Mouse (Mus musculus): Measurements from ENCODE around the gene Six6. TPM values are rescaled to one million over a fixed set of nuclear protein-coding genes. Genes with fewer than 3 reads are reported as not detected.

The Six6 gene
- polyA plus RNA-seq, 1 experiment from 2014 or later = not detected

GRCm38 (mm10) chr12:72976172-72976571, 36.5 kb downstream of the Six6 start:
- Histone ChIP-seq H3K4me2 (ENCODE audit: low read depth, low read length) (peak overlapping the region; percentile 38; the same call in 1 of the 2 replicates), H3K36me3 (ENCODE audit: control insufficient read depth, insufficient read depth, low read length) (no peaks in the 10 kb centered on the region), H3K27me3 (ENCODE audit: control insufficient read depth, insufficient read depth, low read length) (no peaks in the 10 kb centered on the region; the same call in 1 of the 2 replicates), H3K4me1 (ENCODE audit: control insufficient read depth, insufficient read depth, low read length) (0 out of 2 replicates have a peak, but pooled peaks cover 5% of the 10 kb centered on the region), H3K9me3 (ENCODE audit: control insufficient read depth, low read length) (no peaks in the 10 kb centered on the region), H3K27ac (ENCODE audit: low read depth, low read length) (no peak overlapping the region), H3K4me3 (ENCODE audit: low read depth, low read length) (no peak overlapping the region), H3K9ac (replicated peaks; ENCODE audit: low read depth, low read length) (no peak overlapping the region)
- WGBS = 7% methylated on average over 7 of the region's 7 CpGs
- no peak for ATAC-seq (ENCODE audit: low read depth)

DNA sequence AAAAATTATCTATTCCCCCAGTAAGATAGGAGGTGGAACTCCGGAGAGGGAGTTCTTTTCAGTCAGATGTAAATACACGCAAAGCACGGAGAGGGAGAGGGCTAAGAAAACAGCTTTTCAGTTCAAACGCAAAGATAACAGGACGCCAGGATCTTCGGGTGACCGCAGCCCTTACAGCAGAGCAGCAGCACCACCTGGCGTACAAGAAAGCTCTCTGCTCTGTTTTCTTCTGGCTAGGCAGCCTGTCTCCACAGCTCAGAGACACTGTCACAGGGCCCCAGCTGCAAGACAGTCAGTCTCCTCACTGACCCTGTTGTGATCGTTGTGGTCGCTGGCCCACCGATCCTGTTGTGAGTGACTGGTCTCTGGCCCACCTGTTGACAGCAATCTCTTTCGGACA, 37.0 kb downstream of the Six6 start:
- WGBS = 1% methylated on average over 12 of the region's 12 CpGs
- Histone ChIP-seq H3K27me3 (ENCODE audit: control insufficient read depth, insufficient read depth, low read length) (no peaks in the 10 kb centered on the region; the same call in 1 of the 2 replicates), H3K27ac (ENCODE audit: low read depth, low read length) (no peak overlapping the region), H3K4me3 (ENCODE audit: low read depth, low read length) (no peak overlapping the region), H3K9me3 (ENCODE audit: control insufficient read depth, low read length) (no peaks in the 10 kb centered on the region), H3K4me1 (ENCODE audit: control insufficient read depth, insufficient read depth, low read length) (0 out of 2 replicates have a peak, but pooled peaks cover 5% of the 10 kb centered on the region), H3K36me3 (ENCODE audit: control insufficient read depth, insufficient read depth, low read length) (no peaks in the 10 kb centered on the region), H3K4me2 (ENCODE audit: low read depth, low read length) (peak overlapping the region; percentile 38; the same call in 1 of the 2 replicates), H3K9ac (replicated peaks; ENCODE audit: low read depth, low read length) (no peak overlapping the region)
- ATAC-seq (ENCODE audit: low read depth) = peak; percentile 76

GRCm38 (mm10) chr12:72977851-72978250, 38.2 kb downstream of the Six6 start:
- H3K27me3 ChIP-seq (ENCODE audit: control insufficient read depth, insufficient read depth, low read length) = no peaks in the 10 kb centered on the region; the same call in 1 of the 2 replicates
- ATAC-seq (ENCODE audit: low read depth) = no peak
- H3K4me2 ChIP-seq (ENCODE audit: low read depth, low read length) = no peak overlapping the region
- no peak overlapping the region for H3K4me3 ChIP-seq (ENCODE audit: low read depth, low read length)
- 0 out of 2 replicates have a peak, but pooled peaks cover 5% of the 10 kb centered on the region for H3K4me1 ChIP-seq (ENCODE audit: control insufficient read depth, insufficient read depth, low read length)
- no peaks in the 10 kb centered on the region for H3K9me3 ChIP-seq (ENCODE audit: control insufficient read depth, low read length)
- H3K9ac ChIP-seq (replicated peaks; ENCODE audit: low read depth, low read length) = no peak overlapping the region
- no peak overlapping the region for H3K27ac ChIP-seq (ENCODE audit: low read depth, low read length)
- 91% methylated on average over 3 of the region's 3 CpGs for WGBS
- H3K36me3 ChIP-seq (ENCODE audit: control insufficient read depth, insufficient read depth, low read length) = no peaks in the 10 kb centered on the region

DNA sequence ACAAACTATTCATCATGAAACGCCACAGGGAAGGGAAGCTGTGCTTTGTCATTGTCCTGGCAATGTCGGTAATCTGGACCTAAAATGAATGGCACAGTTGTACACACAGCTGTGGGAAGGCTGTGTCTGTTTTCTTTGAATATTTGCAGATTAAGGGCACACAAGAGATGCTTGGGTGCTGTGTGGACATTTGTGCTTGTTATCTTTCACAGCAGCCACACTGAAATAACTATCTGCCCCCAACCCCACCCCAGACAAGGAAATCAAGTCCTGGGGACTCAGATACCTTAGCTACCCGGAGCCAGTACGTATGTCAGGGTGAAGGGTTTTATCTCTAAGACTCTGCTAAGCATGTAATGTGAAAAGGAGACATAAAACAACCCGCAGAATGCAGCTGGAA, 39.5 kb downstream of the Six6 start:
- 74% methylated on average over 5 of the region's 5 CpGs for WGBS
- H3K36me3 ChIP-seq (ENCODE audit: control insufficient read depth, insufficient read depth, low read length) = no peaks in the 10 kb centered on the region
- 0 out of 2 replicates have a peak, but pooled peaks cover 5% of the 10 kb centered on the region for H3K4me1 ChIP-seq (ENCODE audit: control insufficient read depth, insufficient read depth, low read length)
- no peaks in the 10 kb centered on the region; the same call in 1 of the 2 replicates for H3K27me3 ChIP-seq (ENCODE audit: control insufficient read depth, insufficient read depth, low read length)
- H3K4me3 ChIP-seq (ENCODE audit: low read depth, low read length) = no peak overlapping the region
- H3K9me3 ChIP-seq (ENCODE audit: control insufficient read depth, low read length) = no peaks in the 10 kb centered on the region
- ATAC-seq (ENCODE audit: low read depth) = no peak
- no peak overlapping the region for H3K4me2 ChIP-seq (ENCODE audit: low read depth, low read length)
- no peak overlapping the region for H3K27ac ChIP-seq (ENCODE audit: low read depth, low read length)
- H3K9ac ChIP-seq (replicated peaks; ENCODE audit: low read depth, low read length) = no peak overlapping the region

- no peak overlapping the region for H3K9ac ChIP-seq (replicated peaks; ENCODE audit: low read depth, low read length)
- H3K27ac ChIP-seq (ENCODE audit: low read depth, low read length) = no peak overlapping the region
- H3K4me1 ChIP-seq (ENCODE audit: control insufficient read depth, insufficient read depth, low read length) = no peaks in the 10 kb centered on the region
- 78% methylated on average over 10 of the region's 10 CpGs for WGBS
- H3K9me3 ChIP-seq (ENCODE audit: control insufficient read depth, low read length) = no peaks in the 10 kb centered on the region
- H3K27me3 ChIP-seq (ENCODE audit: control insufficient read depth, insufficient read depth, low read length) = no peaks in the 10 kb centered on the region
- H3K4me3 ChIP-seq (ENCODE audit: low read depth, low read length) = no peak overlapping the region
- no peaks in the 10 kb centered on the region for H3K36me3 ChIP-seq (ENCODE audit: control insufficient read depth, insufficient read depth, low read length)
- ATAC-seq (ENCODE audit: low read depth) = no peak
- no peak overlapping the region for H3K4me2 ChIP-seq (ENCODE audit: low read depth, low read length)
Observed at GRCm38 (mm10) chr12:72982616-72983015, 42.9 kb downstream of the Six6 start.

DNA sequence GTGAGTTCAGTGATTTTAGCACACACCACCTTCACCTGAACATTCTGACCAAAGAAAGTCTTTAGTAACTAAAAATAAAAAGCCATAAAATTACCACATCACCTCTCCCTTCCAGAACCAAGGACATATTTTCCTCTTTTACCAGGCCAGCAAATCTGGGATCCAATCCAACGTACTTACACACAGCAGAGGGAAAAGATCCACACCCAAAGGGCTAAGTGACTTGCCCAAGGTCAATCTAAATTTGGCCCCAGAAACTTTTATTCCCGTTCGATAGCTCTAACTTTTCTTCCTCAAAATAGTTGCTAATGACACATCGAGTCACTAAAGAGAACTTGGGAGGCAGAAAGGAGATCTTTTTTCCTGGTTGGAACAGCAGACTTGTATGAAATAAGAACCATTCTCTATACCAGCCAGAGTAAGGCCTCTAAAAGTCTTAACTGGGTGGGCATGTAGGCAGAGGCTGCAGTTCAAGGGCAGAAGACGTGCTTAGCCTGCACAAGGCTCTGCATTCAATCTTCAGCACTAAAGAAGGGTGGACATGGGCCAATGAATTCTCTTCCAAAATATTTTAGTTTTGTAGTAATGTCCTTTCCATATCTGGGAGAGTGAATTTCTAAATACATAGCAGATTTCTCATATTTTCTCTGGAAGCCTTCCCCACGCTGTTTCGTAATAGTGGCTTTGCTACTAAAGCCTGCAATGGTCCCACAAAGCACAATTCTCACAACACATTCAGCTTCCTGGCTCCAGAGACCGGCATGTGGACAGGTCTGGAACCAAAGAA, 43.6 kb downstream of the Six6 start:
- Histone ChIP-seq H3K4me1 (ENCODE audit: control insufficient read depth, insufficient read depth, low read length) (no peaks in the 10 kb centered on the region), H3K9me3 (ENCODE audit: control insufficient read depth, low read length) (no peaks in the 10 kb centered on the region), H3K27ac (ENCODE audit: low read depth, low read length) (no peak overlapping the region), H3K36me3 (ENCODE audit: control insufficient read depth, insufficient read depth, low read length) (no peaks in the 10 kb centered on the region), H3K4me2 (ENCODE audit: low read depth, low read length) (no peak overlapping the region), H3K4me3 (ENCODE audit: low read depth, low read length) (no peak overlapping the region), H3K9ac (replicated peaks; ENCODE audit: low read depth, low read length) (no peak overlapping the region), H3K27me3 (ENCODE audit: control insufficient read depth, insufficient read depth, low read length) (no peaks in the 10 kb centered on the region)
- WGBS = 89% methylated on average over 8 of the region's 8 CpGs
- no peak for ATAC-seq (ENCODE audit: low read depth)

Other genes starting within 250 kb of the Six6 start
- 86.7 and 106 TPM in 2 replicates for gene Ppm1a, start 182.4 kb upstream of the Six6 start, polyA plus RNA-seq (2014; fragmentation: Nextera tagmentation; extraction: Ambion mirVana)
- gene 4930447C04Rik, start 882 bp downstream of the Six6 start, polyA plus RNA-seq (2014; fragmentation: Nextera tagmentation; extraction: Ambion mirVana) = 5.3 and 7.1 TPM in 2 replicates
- gene Six1, start 114.0 kb downstream of the Six6 start, polyA plus RNA-seq (2014; fragmentation: Nextera tagmentation; extraction: Ambion mirVana) = 0.12 and 3.7 TPM in 2 replicates
- gene Six4, start 173.6 kb downstream of the Six6 start, polyA plus RNA-seq (2014; fragmentation: Nextera tagmentation; extraction: Ambion mirVana) = 0.55 and 0.71 TPM in 2 replicates
- gene Mnat1, start 183.8 kb downstream of the Six6 start, polyA plus RNA-seq (2014; fragmentation: Nextera tagmentation; extraction: Ambion mirVana) = 20.8 and 21.7 TPM in 2 replicates